Mouse (Mus musculus) kidney, postnatal 10 days (tissue): ENCODE results near the gene Olfr800.

Source experiments
- DNase-seq: peaks from one replicate; pipeline ENCODE4 v3.0.0; 2021; ENCODE audit warnings: mixed read lengths

Olfr800 gene

DNA sequence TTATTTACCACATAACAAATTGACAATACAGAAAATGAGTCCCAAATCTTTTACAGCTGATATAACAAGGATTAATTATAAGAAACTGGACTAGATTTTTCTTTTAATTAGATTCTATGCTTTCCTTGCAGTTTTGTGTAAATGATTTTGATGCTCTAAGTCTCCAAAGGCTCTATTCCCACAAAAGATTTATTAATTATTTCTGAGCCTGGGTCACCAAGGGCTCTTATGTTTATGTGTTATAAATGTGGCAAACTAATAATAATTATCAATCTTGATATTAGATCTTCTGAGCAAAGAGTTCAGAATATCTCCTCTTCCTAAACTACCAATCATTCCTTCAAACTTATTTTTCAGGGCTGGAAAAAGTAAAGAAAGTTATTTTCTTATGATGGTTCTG lies at the start of gene Olfr800:
Olfr800 (plus strand) TSS at position 301 of the 400 bp plus-strand sequence.
- no peak for DNase-seq

DNA sequence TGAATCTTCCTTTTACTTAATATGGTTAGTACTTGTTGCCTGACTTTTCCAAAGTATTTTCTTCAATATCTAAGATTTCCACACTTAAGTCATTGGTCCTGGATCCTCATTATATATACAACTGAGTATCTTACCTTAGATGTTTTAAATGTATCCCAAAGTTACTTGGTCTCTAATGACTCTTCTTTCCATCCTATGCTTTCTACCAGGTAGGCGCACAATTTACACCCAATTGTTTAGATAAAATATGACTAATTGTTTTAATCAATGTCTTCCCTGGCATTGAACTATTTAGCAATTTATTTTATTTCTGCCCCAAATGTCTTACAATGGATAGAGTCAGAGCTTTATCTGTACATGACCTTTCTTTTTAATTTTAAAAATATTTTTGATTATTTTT lies 45.0 kb upstream of the Olfr800 start, which contains the start of gene Olfr796:
Olfr796 (minus strand) TSS at position 101 of the 400 bp plus-strand sequence.
- DNase-seq = no peak

DNA sequence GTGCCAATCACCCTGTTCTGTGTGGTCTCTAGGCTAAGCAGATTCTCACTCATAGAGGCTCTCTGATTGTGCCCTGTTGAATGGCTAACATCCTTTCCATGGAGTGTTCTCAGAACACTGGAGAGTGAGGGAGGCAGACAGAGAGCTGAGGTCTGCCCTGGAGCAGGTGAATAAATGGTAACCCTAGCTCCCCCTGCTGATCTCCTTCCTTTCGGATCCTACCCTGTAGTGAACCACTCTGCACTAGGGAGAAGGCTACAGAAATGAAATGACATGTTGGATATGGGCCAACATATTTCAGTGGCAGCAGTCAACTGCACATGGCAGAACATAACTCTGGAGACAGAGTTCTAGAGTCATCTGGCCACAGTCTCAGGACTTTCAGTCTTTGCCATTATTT lies 35.8 kb upstream of the Olfr800 start:
- DNase-seq = no peak

DNA sequence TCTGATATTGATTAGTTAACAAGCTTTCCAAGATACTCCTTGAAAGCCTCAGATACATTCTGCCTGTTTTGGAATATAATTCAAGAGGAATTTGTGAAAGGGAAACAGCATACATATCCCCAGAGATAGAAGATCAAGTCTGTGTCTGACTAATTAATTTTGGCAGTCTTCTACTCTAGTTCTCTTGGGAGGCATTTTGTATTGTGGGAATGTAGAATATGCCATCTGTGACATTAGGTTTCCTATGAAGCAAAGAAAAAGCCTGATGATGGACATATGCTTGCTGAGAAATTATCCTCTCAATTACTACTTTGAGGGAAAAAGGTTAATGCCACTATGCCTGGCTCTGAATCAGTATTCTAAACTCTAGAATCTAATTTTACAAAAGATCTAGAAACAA lies 34.2 kb upstream of the Olfr800 start:
- DNase-seq = no peak

- no peak for DNase-seq
Measured at GRCm38 (mm10) chr10:129627834-129628233, 29.7 kb upstream of the Olfr800 start, which contains the start of gene Olfr798. Gene Olfr798 (minus strand): TSS chr10:129627934.

DNA sequence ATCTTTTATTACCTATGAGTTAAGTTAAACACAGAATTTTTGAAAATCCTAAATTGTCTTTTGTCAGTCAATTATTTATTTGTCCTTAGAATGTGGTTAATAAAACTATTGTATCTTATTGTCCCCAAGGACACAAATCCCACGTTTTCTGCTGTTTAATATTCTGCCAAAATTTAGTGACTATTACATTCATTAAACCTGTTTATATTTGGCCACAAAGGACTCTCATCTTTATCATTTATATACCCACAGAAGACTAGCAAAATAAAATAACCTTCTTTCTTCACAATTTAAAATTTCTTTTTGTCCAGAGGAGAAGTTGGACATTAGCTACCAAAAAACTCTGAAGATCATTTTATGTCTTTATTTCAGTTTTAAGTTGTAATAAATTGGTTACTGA lies 20.3 kb upstream of the Olfr800 start, which contains the start of gene Olfr799:
Olfr799 (plus strand) TSS at position 301 of the 400 bp plus-strand sequence.
- DNase-seq = no peak

DNA sequence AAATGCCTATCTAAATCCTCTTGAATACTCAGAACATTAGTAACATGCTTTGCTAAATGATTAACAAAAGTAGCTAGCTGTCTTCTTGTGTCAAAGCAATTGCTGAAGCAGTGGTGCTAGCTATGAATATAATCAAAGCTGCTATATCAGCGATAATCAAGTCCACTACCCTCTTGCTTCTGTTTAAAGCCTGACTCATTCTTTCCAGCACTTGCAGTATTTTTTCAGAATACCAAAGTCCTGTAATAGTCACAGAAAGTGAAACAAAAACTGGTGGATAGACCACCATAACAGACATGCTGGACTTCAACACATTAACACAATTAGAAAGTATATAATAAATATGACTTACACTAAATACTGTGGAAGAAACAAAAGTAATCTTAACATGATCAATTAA lies 5.7 kb upstream of the Olfr800 start:
- no peak for DNase-seq

- DNase-seq = no peak
Measured at GRCm38 (mm10) chr10:129673765-129674164, 16.3 kb downstream of the Olfr800 start, which contains the start of gene Olfr801. Gene Olfr801 (minus strand): TSS chr10:129673865.

DNA sequence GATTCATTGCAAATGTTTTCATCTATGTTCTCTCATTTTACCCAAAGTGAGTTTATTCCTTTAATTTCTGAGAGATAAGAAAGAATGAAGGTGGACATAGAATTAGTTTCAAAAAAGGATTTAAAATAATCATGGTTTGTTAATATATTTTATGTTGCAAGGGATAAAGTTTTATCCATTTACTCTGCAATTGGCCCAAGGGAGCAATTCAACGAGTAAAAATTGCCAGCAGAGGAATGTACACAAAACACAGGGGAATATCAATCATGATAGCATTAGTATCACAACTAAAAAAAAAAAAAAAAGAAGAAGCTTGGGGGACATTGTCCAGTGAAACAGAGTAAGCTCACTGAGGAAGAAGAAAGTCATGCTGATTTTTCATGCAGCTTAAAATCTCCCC lies 30.6 kb downstream of the Olfr800 start, which contains the start of gene Olfr802:
Olfr802 (minus strand) TSS at position 101 of the 400 bp plus-strand sequence.
- DNase-seq = no peak

DNA sequence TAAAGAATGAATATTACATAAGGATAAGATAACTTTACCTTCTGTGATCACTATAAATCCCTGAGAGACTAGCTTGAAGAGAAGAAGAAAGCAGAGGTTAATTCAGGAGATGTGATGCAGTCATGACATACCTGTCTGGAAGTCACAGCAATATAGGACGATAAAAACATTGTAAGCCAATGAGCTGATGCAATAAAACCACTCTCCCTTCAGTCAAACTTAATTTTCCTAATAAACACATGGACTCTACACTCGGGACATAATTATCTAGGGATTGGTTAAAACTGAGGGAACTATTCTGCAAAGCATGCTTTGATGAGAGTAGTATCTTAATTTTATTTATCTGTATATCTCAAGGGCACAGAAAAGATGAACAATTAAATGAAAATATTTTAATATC lies 36.7 kb downstream of the Olfr800 start, which contains the start of gene Olfr803:
Olfr803 (minus strand) TSS at position 101 of the 400 bp plus-strand sequence.
- no peak for DNase-seq

DNA sequence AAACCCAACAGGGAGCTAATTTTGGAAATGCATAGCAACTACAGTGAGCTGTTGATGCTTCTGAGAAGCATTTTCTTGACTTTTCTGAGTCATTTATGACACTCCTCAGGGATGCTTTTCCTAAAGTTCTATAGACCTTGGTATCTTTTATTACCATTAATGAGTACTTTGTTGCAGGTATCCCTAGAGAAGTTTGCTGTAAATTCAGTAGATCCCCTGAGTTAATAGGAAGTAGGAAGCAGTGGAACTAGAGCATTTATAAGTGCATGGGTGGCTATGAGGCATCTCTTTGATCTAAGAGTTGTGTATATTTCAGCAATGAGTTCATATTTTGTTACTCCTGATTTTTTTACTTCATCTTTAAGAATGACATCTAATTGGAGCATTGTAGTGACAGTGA lies 45.4 kb downstream of the Olfr800 start, which contains the start of gene Olfr804:
Olfr804 (plus strand) TSS at position 301 of the 400 bp plus-strand sequence.
- no peak for DNase-seq
